Mouse (Mus musculus): Measurements from ENCODE around the gene Rce1. TPM values are rescaled to one million over a fixed set of nuclear protein-coding genes. Genes with fewer than 3 reads are reported as not detected.
A peak's percentile ranks its signal among the peaks of the same experiment; 100 is the strongest.
"Not testable (repeated sequence)": the region's sequence is repeated elsewhere in the genome, so short reads cannot be mapped to it uniquely, and the experiment has no call there.

Rce1 gene
- polyA plus RNA-seq, 1 experiment from 2014 or later: 51.0 TPM

DNA sequence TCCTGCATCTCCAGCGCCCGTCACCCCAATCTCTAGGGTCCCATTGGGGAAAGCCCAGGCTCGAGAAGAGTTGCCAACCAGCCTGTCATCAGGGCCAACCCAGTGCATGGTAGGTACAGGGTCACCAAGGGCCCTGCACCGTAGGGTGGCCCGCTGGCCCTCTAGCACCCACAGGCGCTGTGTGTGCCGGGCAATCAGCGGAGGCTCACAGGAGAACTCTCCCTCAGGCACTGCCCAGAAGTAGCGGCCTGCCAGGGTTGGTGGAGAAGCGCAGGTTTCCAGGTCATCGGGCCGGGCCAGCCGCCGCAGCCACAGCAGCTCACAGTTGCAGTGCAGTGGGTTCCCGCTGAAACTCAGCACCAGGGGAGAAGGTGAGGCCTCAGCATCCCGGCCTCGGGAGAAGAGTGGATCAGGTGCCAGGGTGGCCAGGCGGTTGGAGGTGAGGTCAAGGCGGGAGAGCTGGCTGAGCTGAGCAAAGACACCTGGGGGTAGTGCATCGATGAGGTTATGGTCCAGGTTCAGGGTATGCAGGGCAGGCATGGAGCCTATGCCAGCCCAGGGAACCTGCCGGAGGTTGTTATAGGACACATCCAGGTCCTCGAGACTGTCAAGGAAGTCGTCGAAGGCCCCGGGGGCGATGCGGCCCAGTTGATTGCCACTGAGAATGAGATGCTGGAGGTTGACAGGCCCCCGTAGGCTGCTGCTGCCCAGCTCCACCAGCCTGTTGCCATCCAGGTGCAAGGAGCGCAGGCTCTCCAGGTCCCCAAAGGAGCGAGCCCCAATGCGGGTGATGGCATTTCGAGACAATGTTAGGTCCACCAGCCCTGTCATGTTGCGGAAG, 11.8 kb downstream of the Rce1 start:
- no peak for DNase-seq (ENCODE audit: low spot score)

DNA sequence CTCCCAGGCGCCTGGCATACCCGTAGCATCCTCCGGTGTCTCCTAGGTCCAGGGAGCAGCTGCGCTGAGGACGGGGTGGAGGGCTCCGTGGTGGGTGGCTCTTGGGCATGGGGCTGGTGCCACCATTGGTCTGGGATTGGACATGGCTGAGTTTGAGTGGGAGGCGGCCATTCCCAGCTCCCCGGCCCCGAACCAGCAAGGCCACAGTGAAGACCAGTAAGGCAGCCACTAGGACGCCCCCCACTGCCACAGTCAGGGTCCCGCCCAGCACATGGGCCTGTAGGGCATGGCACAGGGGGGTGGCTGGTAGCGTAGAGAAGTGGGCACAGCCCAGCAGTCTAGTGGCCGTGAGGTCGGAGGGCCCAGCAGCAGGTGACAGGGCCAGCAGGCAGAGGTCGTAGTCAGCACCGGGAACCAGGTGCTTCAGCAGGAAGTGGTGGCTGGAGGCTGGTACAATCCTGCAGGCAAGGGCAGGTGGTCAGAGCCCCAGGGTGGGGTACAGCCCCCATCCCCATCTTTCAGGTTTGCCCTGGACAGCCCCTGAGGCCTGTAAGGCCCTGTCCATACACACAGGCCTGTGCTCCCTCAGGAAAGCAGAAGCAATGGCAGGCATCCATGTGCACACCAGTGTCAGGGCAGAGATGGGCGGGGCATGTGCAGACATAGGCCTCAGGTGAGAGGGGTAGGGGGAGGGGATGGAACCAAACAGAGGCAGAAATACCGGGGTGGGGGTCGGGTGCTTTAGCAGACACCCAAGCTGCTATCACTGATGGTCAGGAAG, 13.1 kb downstream of the Rce1 start:
- no peak for DNase-seq (ENCODE audit: low spot score)

DNA sequence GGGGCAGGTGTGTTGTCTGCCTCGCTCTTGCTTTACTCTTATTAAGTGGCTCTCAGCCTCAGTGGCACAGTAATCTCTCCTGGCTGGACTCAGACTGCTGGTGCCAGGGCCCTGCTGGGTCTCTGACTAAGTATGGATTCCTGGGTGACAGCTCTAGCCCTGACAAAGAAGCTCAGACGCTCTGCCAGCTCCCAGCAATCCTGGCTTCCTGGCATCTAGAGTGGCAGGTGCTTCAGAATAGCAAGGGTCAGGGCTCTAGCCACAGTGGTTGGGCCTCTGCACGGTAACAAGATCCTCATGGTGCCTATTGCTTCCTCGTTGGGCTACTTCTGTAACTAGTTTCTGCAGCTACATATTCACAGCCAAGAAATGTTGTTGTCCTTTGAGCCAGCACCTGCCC, 15.3 kb downstream of the Rce1 start:
- no peak for DNase-seq (ENCODE audit: low spot score)

GRCm38 (mm10) chr19:4608511-4608910, 16.9 kb downstream of the Rce1 start:
- no peak for DNase-seq (ENCODE audit: low spot score)

GRCm38 (mm10) chr19:4607406-4607805, 18.0 kb downstream of the Rce1 start:
- no peak for DNase-seq (ENCODE audit: low spot score)

- no peak for DNase-seq (ENCODE audit: low spot score)
These were observed 19.8 kb downstream of the Rce1 start for GRCm38 (mm10) chr19:4605654-4606053.

GRCm38 (mm10) chr19:4603801-4604723, 21.4 kb downstream of the Rce1 start:
- peak; percentile 41 for DNase-seq (ENCODE audit: low spot score)

DNA sequence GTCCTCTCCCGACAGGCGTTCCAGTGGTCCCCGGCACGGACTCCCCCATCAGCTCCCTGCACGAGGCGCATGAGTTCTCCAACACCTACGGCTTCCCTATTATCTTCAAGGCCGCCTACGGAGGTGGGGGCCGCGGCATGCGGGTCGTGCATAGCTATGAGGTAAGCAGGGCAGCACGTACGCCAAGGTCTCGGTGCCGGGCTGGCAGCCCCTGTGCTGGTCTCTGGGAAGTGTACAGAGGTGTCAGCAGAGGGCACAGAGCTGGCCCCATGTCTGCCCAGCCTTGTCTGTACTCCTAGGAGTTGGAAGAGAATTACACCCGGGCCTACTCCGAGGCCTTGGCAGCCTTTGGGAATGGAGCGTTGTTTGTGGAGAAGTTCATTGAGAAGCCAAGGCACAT, 23.0 kb downstream of the Rce1 start:
- DNase-seq (ENCODE audit: low spot score): no peak

GRCm38 (mm10) chr19:4596071-4596470, 29.4 kb downstream of the Rce1 start:
- DNase-seq (ENCODE audit: low spot score): no peak

GRCm38 (mm10) chr19:4593792-4594522, 31.5 kb downstream of the Rce1 start:
- DNase-seq (ENCODE audit: low spot score): no peak

- DNase-seq (ENCODE audit: low spot score): peak; percentile 54
These were observed 35.4 kb downstream of the Rce1 start for GRCm38 (mm10) chr19:4590025-4590424.

- no peak for DNase-seq (ENCODE audit: low spot score)
These were observed 36.4 kb downstream of the Rce1 start for GRCm38 (mm10) chr19:4589081-4589480.

- DNase-seq (ENCODE audit: low spot score): no peak
These were observed 37.0 kb downstream of the Rce1 start for GRCm38 (mm10) chr19:4588430-4588829.

- no peak for DNase-seq (ENCODE audit: low spot score)
These were observed 38.0 kb downstream of the Rce1 start for GRCm38 (mm10) chr19:4587426-4587825.

DNA sequence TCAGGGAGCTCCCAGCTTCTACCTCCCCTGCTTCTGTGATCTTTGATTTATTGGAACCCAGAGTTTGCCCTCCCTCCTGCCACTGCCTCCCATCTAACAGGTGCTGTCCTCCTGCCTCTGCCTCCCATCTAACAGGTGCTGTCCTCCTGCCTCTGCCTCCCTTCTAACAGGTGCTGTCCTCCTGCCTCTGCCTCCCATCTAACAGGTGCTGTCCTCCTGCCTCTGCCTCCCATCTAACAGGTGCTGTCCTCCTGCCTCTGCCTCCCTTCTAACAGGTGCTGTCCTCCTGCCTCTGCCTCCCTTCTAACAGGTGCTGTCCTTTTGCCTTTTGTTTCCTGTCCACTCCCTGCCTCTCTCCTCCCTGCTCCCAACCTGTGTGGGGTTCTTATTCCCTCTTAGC, 38.7 kb downstream of the Rce1 start:
- DNase-seq (ENCODE audit: low spot score): not testable (repeated sequence)

DNA sequence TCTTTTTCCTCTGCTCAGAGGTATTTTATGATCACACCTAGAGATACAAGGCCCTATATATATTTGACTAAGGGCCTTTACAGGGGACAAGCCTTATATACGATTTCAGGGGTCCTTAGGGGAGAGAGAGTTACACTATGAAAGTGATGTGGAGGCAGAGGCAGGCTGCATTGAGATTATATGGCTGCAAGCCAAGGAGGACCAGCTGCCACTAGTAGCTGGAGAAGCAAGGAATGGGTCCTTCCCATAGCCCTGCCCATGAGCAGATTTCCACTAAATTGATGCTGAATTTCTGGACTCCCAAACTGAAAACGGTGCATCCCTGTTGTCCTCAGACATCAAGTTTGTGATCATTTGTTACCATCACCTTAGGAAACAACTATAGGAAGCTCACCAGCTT, 41.6 kb downstream of the Rce1 start:
- DNase-seq (ENCODE audit: low spot score): no peak

DNA sequence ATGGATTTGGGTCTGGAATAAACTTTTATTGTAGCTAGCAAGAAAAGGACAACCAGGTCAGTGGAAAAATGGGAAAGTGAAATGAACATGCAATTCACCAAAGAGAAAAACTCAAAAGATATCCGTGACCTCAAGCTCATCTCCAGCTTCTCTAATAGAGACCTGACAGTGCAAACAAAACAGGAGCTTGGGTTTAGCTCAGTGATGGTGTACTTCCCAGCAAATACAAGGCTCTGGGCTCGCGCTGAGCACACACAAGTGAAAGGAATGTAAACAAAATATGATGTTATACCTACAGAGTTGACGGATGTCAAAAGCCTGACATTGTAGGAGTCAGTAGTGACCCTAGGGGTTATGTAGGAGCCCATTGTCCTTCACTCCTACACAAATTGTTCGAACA, 46.1 kb downstream of the Rce1 start:
- no peak for DNase-seq (ENCODE audit: low spot score)

DNA sequence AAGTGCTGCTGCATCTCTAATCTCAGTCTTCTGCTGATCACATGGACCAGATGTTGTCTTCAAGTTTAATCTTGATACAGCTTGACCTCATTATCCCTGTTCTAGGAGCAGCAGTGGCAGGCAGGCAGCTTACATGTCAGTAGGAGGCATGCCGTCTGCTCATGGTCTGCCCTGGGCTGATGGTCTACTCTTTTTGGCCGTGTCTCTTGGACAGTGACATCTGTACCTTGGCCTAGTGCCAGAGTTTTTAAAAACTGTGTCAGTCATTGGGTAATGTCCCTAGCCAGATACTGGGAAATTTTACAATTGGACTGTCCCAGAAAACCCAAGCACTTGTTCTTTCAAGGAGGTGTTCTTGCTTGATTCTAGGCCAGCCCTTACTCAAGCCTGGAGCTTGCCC, 46.6 kb downstream of the Rce1 start:
- DNase-seq (ENCODE audit: low spot score): no peak

DNA sequence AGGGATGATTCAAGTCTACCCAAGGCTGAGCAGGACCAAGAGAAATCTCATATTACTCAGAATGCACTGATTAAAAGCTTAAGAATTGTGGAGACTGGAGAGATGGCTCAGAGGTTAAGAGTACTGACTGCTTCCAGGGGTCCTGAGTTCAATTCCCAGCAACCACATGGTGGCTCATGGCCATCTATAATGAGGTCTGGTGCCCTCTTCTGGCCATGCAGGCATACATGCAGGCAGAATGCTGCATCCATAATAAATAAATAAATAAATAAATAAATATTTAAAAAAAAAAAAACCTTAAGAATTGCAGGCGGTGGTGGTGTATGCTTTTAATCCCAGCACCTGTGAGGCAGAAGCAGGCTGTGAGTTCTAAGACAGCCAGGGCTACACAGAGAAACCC, 52.2 kb downstream of the Rce1 start:
- no peak for DNase-seq (ENCODE audit: low spot score)
